In genomic region chr1:44683723-44684122, GRCm38 (mm10) we compare ENCODE assay signal across 22 mouse cellular contexts.
A peak's percentile ranks its signal among the peaks of the same experiment; 100 is the strongest.
DNase-seq lines count a peak whose midpoint lies in the region; ATAC-seq lines count a peak whose summit lies in the region.
"Had no signal": no experiment of that assay in that cellular context is flagged by ENCODE, and none has a peak within 500 bp of the region (broad histone marks: within the 10 kb centered on the region; RNA-seq: fewer than 3 reads in every experiment).

No protein-coding gene starts in this region.

- H3K4me2 ChIP-seq in forebrain, embryonic 16.5 days (ENCODE audit: low read length), result no peak overlapping the region
- H3K4me2 ChIP-seq in hindbrain, embryonic 14.5 days (replicated peaks), result no peak overlapping the region
- no peak overlapping the region for H3K4me2 ChIP-seq in hindbrain, embryonic 13.5 days
- no peak overlapping the region for H3K4me2 ChIP-seq in midbrain, embryonic 13.5 days (replicated peaks)
- H3K4me2 ChIP-seq in midbrain, embryonic 16.5 days (ENCODE audit: low read length), result no peak overlapping the region
- H3K4me2 ChIP-seq: embryonic facial prominence, embryonic 15.5 days; forebrain, embryonic 15.5 days; heart, embryonic 11.5 days; heart, embryonic 15.5 days had no signal

- H3K27me3 ChIP-seq in forebrain, embryonic 10.5 days (ENCODE audit: poor library complexity, severe bottlenecking), result no peaks in the 10 kb centered on the region
- no peaks in the 10 kb centered on the region for H3K27me3 ChIP-seq in forebrain, embryonic 16.5 days (replicated peaks; ENCODE audit: control insufficient read depth, insufficient read depth, low read length)
- no peaks in the 10 kb centered on the region for H3K27me3 ChIP-seq in hindbrain, embryonic 14.5 days (ENCODE audit: control insufficient read depth, insufficient read depth, low read length)
- no peaks in the 10 kb centered on the region for H3K27me3 ChIP-seq in hindbrain, embryonic 13.5 days
- H3K27me3 ChIP-seq in midbrain, embryonic 13.5 days, result no peaks in the 10 kb centered on the region
- H3K27me3 ChIP-seq in midbrain, embryonic 16.5 days (ENCODE audit: control insufficient read depth, insufficient read depth, low read depth, low read length), result no peaks in the 10 kb centered on the region
- H3K27me3 ChIP-seq: embryonic facial prominence, embryonic 15.5 days; forebrain, embryonic 15.5 days; heart, embryonic 15.5 days had no signal

- ATAC-seq in forebrain, embryonic 16.5 days, result no peak
- 0 out of 2 replicates have a peak, but pooled peaks have one; percentile 51 for ATAC-seq in hindbrain, embryonic 14.5 days (ENCODE audit: low FRiP score)
- no peak for ATAC-seq in hindbrain, embryonic 13.5 days (ENCODE audit: low FRiP score)
- peak; percentile 37; the same call in 1 of the 2 replicates for ATAC-seq in midbrain, embryonic 13.5 days
- ATAC-seq in midbrain, embryonic 16.5 days, result no peak
- ATAC-seq: activated CD4-positive, CD25-positive, alpha-beta regulatory T cell, adult 4 months; forebrain, embryonic 15.5 days; hindbrain, embryonic 16.5 days had no signal

- DNase-seq in forebrain, embryonic 10.5 days (ENCODE audit: extremely low spot score, low spot score), result no peak
- no peak for DNase-seq in hindbrain, embryonic 14.5 days (ENCODE audit: low spot score)
- peak; percentile 23 for DNase-seq in retina, embryonic 14.5 days (ENCODE audit: low spot score)
- DNase-seq in adrenal gland, postnatal 14 days, result no peak
- DNase-seq: adrenal gland, postnatal 25 days; cerebellum, adult 18-20 months; cerebellum, adult 9-11 months; cerebellum, postnatal 36 days; gastrocnemius, postnatal 10 days; heart, adult 18-20 months; heart, postnatal 14 days had no signal

- H3K36me3 ChIP-seq in forebrain, embryonic 10.5 days (replicated peaks), result no peaks in the 10 kb centered on the region
- no peaks in the 10 kb centered on the region for H3K36me3 ChIP-seq in forebrain, embryonic 16.5 days (ENCODE audit: control insufficient read depth, insufficient read depth)
- H3K36me3 ChIP-seq in hindbrain, embryonic 14.5 days (replicated peaks; ENCODE audit: control insufficient read depth, insufficient read depth), result no peaks in the 10 kb centered on the region
- no peaks in the 10 kb centered on the region for H3K36me3 ChIP-seq in hindbrain, embryonic 13.5 days
- H3K36me3 ChIP-seq in midbrain, embryonic 13.5 days, result no peaks in the 10 kb centered on the region
- no peaks in the 10 kb centered on the region for H3K36me3 ChIP-seq in midbrain, embryonic 16.5 days (ENCODE audit: control insufficient read depth, insufficient read depth, low read length)
- H3K36me3 ChIP-seq: embryonic facial prominence, embryonic 15.5 days; forebrain, embryonic 15.5 days; heart, embryonic 15.5 days had no signal

- WGBS in forebrain, embryonic 10.5 days, result 52% methylated on average over 6 of the region's 6 CpGs
- 60% methylated on average over 6 of the region's 6 CpGs for WGBS in forebrain, embryonic 16.5 days
- WGBS in hindbrain, embryonic 14.5 days, result 41% methylated on average over 6 of the region's 6 CpGs
- 48% methylated on average over 6 of the region's 6 CpGs for WGBS in hindbrain, embryonic 13.5 days
- 51% methylated on average over 6 of the region's 6 CpGs for WGBS in midbrain, embryonic 13.5 days
- WGBS in midbrain, embryonic 16.5 days, result 54% methylated on average over 6 of the region's 6 CpGs

- no peak overlapping the region for H3K4me3 ChIP-seq in forebrain, embryonic 10.5 days
- no peak overlapping the region for H3K4me3 ChIP-seq in forebrain, embryonic 16.5 days (replicated peaks; ENCODE audit: low read length)
- no peak overlapping the region for H3K4me3 ChIP-seq in hindbrain, embryonic 14.5 days (replicated peaks; ENCODE audit: low read length)
- H3K4me3 ChIP-seq in hindbrain, embryonic 13.5 days, result no peak overlapping the region
- H3K4me3 ChIP-seq in midbrain, embryonic 13.5 days (replicated peaks), result no peak overlapping the region
- H3K4me3 ChIP-seq in midbrain, embryonic 16.5 days (ENCODE audit: low read depth, low read length), result no peak overlapping the region
- H3K4me3 ChIP-seq: embryonic facial prominence, embryonic 15.5 days; erythroblast, embryonic 14.5 days; forebrain, embryonic 15.5 days; heart, embryonic 15.5 days had no signal

- H3K9me3 ChIP-seq in forebrain, embryonic 10.5 days, result no peaks in the 10 kb centered on the region
- H3K9me3 ChIP-seq in forebrain, embryonic 16.5 days (ENCODE audit: control insufficient read depth, low read length), result no peaks in the 10 kb centered on the region
- no peaks in the 10 kb centered on the region for H3K9me3 ChIP-seq in hindbrain, embryonic 14.5 days (ENCODE audit: control insufficient read depth, low read length)
- H3K9me3 ChIP-seq in hindbrain, embryonic 13.5 days, result no peaks in the 10 kb centered on the region
- no peaks in the 10 kb centered on the region for H3K9me3 ChIP-seq in midbrain, embryonic 13.5 days
- H3K9me3 ChIP-seq in midbrain, embryonic 16.5 days (replicated peaks; ENCODE audit: control insufficient read depth, low read length, poor library complexity, severe bottlenecking), result no peaks in the 10 kb centered on the region
- H3K9me3 ChIP-seq: embryonic facial prominence, embryonic 15.5 days; forebrain, embryonic 15.5 days; heart, embryonic 15.5 days had no signal

- H3K9ac ChIP-seq in forebrain, embryonic 16.5 days (replicated peaks; ENCODE audit: low read depth, low read length), result no peak overlapping the region
- H3K9ac ChIP-seq in hindbrain, embryonic 14.5 days, result no peak overlapping the region
- no peak overlapping the region for H3K9ac ChIP-seq in hindbrain, embryonic 13.5 days
- no peak overlapping the region for H3K9ac ChIP-seq in midbrain, embryonic 13.5 days (replicated peaks)
- no peak overlapping the region for H3K9ac ChIP-seq in midbrain, embryonic 16.5 days (ENCODE audit: low read depth, low read length)
- H3K9ac ChIP-seq: embryonic facial prominence, embryonic 15.5 days; forebrain, embryonic 15.5 days; heart, embryonic 15.5 days had no signal

- H3K4me1 ChIP-seq in forebrain, embryonic 10.5 days, result peaks cover 23% of the 10 kb centered on the region
- no peaks in the 10 kb centered on the region for H3K4me1 ChIP-seq in forebrain, embryonic 16.5 days (replicated peaks; ENCODE audit: control insufficient read depth, insufficient read depth, low read length)
- no peaks in the 10 kb centered on the region for H3K4me1 ChIP-seq in hindbrain, embryonic 14.5 days (replicated peaks; ENCODE audit: control insufficient read depth, insufficient read depth, low read length)
- no peaks in the 10 kb centered on the region for H3K4me1 ChIP-seq in hindbrain, embryonic 13.5 days (replicated peaks)
- H3K4me1 ChIP-seq in midbrain, embryonic 13.5 days (replicated peaks), result peaks cover 3% of the 10 kb centered on the region; the same call in 1 of the 2 replicates
- H3K4me1 ChIP-seq in midbrain, embryonic 16.5 days (ENCODE audit: control insufficient read depth, insufficient read depth, low read length), result no peaks in the 10 kb centered on the region
- H3K4me1 ChIP-seq: forebrain, embryonic 15.5 days had no signal

- H3K27ac ChIP-seq in forebrain, embryonic 10.5 days, result peak overlapping the region; percentile 8; the same call in 1 of the 2 replicates
- H3K27ac ChIP-seq in forebrain, embryonic 16.5 days (ENCODE audit: low read length), result no peak overlapping the region
- no peak overlapping the region for H3K27ac ChIP-seq in hindbrain, embryonic 14.5 days
- H3K27ac ChIP-seq in hindbrain, embryonic 13.5 days, result no peak overlapping the region
- H3K27ac ChIP-seq in midbrain, embryonic 13.5 days, result no peak overlapping the region
- no peak overlapping the region for H3K27ac ChIP-seq in midbrain, embryonic 16.5 days (ENCODE audit: low read length)
- H3K27ac ChIP-seq: embryonic facial prominence, embryonic 15.5 days; forebrain, embryonic 15.5 days; heart, embryonic 15.5 days had no signal

Comparison
In these comparisons a context has a peak if more than half of its experiments do, and no peak if none do; other contexts are left out.
1. ATAC-seq: peak in hindbrain, embryonic 14.5 days (single experiment) and midbrain, embryonic 13.5 days (single experiment); none in forebrain, embryonic 16.5 days (single experiment), hindbrain, embryonic 13.5 days (single experiment) and midbrain, embryonic 16.5 days (single experiment).